Mouse (Mus musculus) G1E-ER4 (cell line): Measurements from ENCODE around the gene Wfdc11. TPM values are rescaled to one million over a fixed set of nuclear protein-coding genes. Genes with fewer than 3 reads are reported as not detected.
"Not testable (repeated sequence)": the region's sequence is repeated elsewhere in the genome, so short reads cannot be mapped to it uniquely, and the experiment has no call there.

ENCODE experiments used
- GATA1 ChIP-seq: IDR thresholded peaks from one replicate; pipeline ENCODE4 v1.8.0; 2012; ENCODE audit warnings: low read length, inconsistent platforms
- polyA plus RNA-seq: library from polyadenylated mRNA; stranded (reverse); fragments of >175 nt; gene quantifications from 2 replicates; pipeline ENCODE4 v1.2.3, GENCODE M21; 2012

Gene Wfdc11
- polyA plus RNA-seq, 1 experiment: not detected

- TF ChIP-seq GATA1: no peak
Observed at GRCm38 (mm10) chr2:164656483-164656882, 17.4 kb downstream of the Wfdc11 start, which contains the start of gene Wfdc9. Wfdc9 (minus strand) TSS chr2:164656583.

DNA sequence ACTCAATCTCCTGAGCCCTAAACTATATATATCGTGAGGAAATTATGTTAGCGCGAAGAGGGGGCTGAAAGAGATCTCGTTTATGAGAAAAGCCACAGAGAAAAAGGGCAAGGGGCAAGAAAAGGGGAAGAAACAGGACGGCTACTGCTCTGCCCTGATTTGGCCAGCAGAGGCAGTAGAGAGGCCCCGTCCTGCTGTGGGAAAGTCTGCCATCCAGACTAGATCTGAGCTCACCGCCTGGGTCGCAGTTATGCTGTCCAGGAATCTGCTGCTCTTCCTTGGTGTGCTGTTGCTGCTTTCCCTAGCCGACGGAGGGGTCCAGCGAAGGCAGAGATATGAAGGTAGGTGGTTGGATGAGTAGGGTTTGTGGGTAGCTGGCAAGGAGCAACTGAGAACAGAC, 18.0 kb downstream of the Wfdc11 start, which contains the start of gene Wfdc10:
Gene Wfdc10 (plus strand): TSS at position 189 of the 400 bp plus-strand sequence.
- TF ChIP-seq GATA1: no peak

- no peak for TF ChIP-seq GATA1
Observed at GRCm38 (mm10) chr2:164641881-164642673, 31.8 kb downstream of the Wfdc11 start.

DNA sequence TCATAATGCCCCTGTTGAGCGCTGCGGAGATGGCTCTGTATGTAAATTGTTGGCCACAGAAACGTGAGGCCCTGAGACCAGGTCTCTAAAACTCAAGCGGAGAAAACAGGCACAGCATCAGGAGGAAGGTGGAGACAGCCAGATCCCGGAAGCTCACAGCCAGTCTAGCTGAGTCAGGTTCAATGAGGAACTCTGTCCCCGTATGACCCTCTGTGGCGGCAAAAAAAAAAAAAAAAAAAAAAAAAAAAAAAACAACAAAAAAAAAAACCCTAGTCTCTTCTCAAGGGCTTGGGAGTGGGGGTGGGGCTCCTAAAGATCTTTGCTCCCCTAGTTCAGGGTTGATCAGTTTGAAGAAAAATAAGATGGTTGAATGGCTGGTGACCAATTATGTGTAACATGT, 32.8 kb downstream of the Wfdc11 start:
- no peak for TF ChIP-seq GATA1

DNA sequence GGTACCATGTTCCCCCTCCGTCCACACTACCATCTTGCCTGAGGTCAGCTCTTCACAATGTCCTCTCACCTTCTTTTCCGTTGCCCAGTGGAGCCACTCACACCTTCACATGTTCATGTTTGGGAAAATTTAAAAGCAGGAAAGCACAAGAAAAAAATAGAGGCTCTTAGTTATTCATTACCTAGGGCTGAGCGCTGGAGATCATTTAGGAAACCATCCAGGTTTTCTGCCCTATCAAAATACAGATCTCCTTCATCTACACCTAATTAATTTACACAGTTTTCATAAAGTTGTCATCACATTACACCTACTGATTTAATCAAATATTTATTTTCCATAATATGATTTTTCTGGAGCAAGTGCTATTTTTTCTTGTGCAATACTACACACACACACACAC, 35.2 kb downstream of the Wfdc11 start, which contains the start of gene Wfdc16:
Gene Wfdc16 (minus strand): TSS at position 101 of the 400 bp plus-strand sequence.
- TF ChIP-seq GATA1: no peak

DNA sequence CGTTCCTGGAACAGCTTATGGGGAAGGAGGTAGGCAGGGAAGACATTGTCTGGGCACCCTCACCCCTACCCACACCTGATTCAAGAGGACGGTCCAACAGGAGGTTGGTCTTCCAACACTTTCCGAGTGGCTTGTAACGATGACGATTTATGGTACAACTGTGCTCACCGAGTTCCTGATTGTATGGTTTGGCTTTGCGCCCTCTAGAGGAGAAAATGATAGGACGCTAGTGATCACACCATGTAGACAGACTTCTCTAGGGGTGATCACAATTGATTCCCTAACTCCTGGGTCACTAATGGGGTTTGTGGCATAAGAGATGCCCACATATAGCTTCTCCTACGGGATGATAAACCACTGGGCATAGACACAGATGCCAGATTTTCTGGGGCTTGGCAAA, 38.6 kb downstream of the Wfdc11 start:
- TF ChIP-seq GATA1: no peak

GRCm38 (mm10) chr2:164621775-164622174, 52.1 kb downstream of the Wfdc11 start:
- no peak for TF ChIP-seq GATA1

- no peak for TF ChIP-seq GATA1
Observed at GRCm38 (mm10) chr2:164619050-164619449, 54.8 kb downstream of the Wfdc11 start.

DNA sequence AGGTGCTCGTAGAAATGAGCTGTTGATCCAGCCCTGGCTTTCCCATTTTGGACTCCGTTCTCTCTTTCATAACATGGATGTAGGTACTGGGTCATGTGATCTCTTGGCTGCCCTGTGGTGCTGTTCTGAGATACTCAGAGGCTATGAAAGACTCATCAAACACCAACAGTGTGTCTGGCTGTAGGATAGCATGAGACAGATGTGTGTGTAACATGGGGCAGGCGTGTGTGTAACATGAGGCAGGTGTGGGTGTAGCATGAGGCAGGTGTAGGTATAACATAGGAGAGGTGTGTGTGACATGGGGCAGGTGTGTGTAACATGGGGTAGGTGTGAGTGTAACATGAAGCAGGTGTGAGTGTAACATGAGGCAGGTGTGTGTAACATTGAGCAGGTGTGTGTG, 58.5 kb downstream of the Wfdc11 start:
- no peak for TF ChIP-seq GATA1

- not testable (repeated sequence) for TF ChIP-seq GATA1
Observed at GRCm38 (mm10) chr2:164613471-164613870, 60.4 kb downstream of the Wfdc11 start, which contains the start of the genes Wfdc6b and Wfdc8. Wfdc6b (plus strand) TSS chr2:164613522. Wfdc8 (minus strand) TSS chr2:164613626.

Other genes with a start within 250 kb of the Wfdc11 start
- gene Sdc4, start 230.2 kb downstream of the Wfdc11 start, polyA plus RNA-seq: not detected in 2 replicates
- gene Sys1, start 217.1 kb downstream of the Wfdc11 start, polyA plus RNA-seq: 219 and 244 TPM in 2 replicates
- 8.1 and 9.4 TPM in 2 replicates for gene Gm20458, start 213.1 kb downstream of the Wfdc11 start, polyA plus RNA-seq
- not detected in 2 replicates for gene Trp53tg5, start 200.4 kb downstream of the Wfdc11 start, polyA plus RNA-seq
- 25.2 and 30.2 TPM in 2 replicates for gene Dbndd2, start 188.0 kb downstream of the Wfdc11 start, polyA plus RNA-seq
- gene Pigt, start 176.6 kb downstream of the Wfdc11 start, polyA plus RNA-seq: 118 and 139 TPM in 2 replicates
- gene Wfdc2, start 111.7 kb downstream of the Wfdc11 start, polyA plus RNA-seq: not detected in 2 replicates
- gene Spint3, start 100.6 kb downstream of the Wfdc11 start, polyA plus RNA-seq: not detected in 2 replicates
- not detected in 2 replicates for gene Wfdc6a, start 88.6 kb downstream of the Wfdc11 start, polyA plus RNA-seq
- not detected in 2 replicates for gene Eppin, start 80.5 kb downstream of the Wfdc11 start, polyA plus RNA-seq
- gene Wfdc6b, start 60.6 kb downstream of the Wfdc11 start, polyA plus RNA-seq: not detected in 2 replicates
- gene Wfdc8, start 60.5 kb downstream of the Wfdc11 start, polyA plus RNA-seq: not detected in 2 replicates
- not detected in 2 replicates for gene Wfdc16, start 35.3 kb downstream of the Wfdc11 start, polyA plus RNA-seq
- not detected in 2 replicates for gene Wfdc10, start 18.0 kb downstream of the Wfdc11 start, polyA plus RNA-seq
- not detected in 2 replicates for gene Wfdc9, start 17.5 kb downstream of the Wfdc11 start, polyA plus RNA-seq
- gene Wfdc13, start 11.0 kb upstream of the Wfdc11 start, polyA plus RNA-seq: not detected in 2 replicates
- gene Spint4, start 24.4 kb upstream of the Wfdc11 start, polyA plus RNA-seq: not detected in 2 replicates
- gene Spint5, start 41.2 kb upstream of the Wfdc11 start, polyA plus RNA-seq: not detected in 2 replicates
- 0.03 and 0.04 TPM in 2 replicates for gene Wfdc3, start 71.8 kb upstream of the Wfdc11 start, polyA plus RNA-seq
- 131 and 212 TPM in 2 replicates for gene Dnttip1, start 71.9 kb upstream of the Wfdc11 start, polyA plus RNA-seq
- 170 and 261 TPM in 2 replicates for gene Ube2c, start 95.8 kb upstream of the Wfdc11 start, polyA plus RNA-seq
- gene Tnnc2, start 105.9 kb upstream of the Wfdc11 start, polyA plus RNA-seq: not detected in 2 replicates
- gene Snx21, start 111.7 kb upstream of the Wfdc11 start, polyA plus RNA-seq: 3.9 and 5.2 TPM in 2 replicates
- gene Acot8, start 130.8 kb upstream of the Wfdc11 start, polyA plus RNA-seq: 34.2 and 58.7 TPM in 2 replicates
- gene Zswim3, start 131.0 kb upstream of the Wfdc11 start, polyA plus RNA-seq: 1.6 TPM in 2 replicates
- 29.9 and 31.4 TPM in 2 replicates for gene Zswim1, start 148.6 kb upstream of the Wfdc11 start, polyA plus RNA-seq
- gene Spata25, start 154.4 kb upstream of the Wfdc11 start, polyA plus RNA-seq: not detected in 2 replicates
- gene Ctsa, start 158.8 kb upstream of the Wfdc11 start, polyA plus RNA-seq: 12.4 and 46.9 TPM in 2 replicates
- 0.08 TPM in 1 of 2 replicates, not detected in the other for gene Neurl2, start 159.4 kb upstream of the Wfdc11 start, polyA plus RNA-seq
- not detected in 2 replicates for gene Pltp, start 183.6 kb upstream of the Wfdc11 start, polyA plus RNA-seq
- gene Pcif1, start 205.2 kb upstream of the Wfdc11 start, polyA plus RNA-seq: 110 and 119 TPM in 2 replicates
- gene Zfp335, start 237.7 kb upstream of the Wfdc11 start, polyA plus RNA-seq: 58.2 and 59.2 TPM in 2 replicates